Mouse (Mus musculus) layer of hippocampus, adult 9-10 months (tissue): ENCODE results near the gene Ttc39b.
"Not testable (repeated sequence)": the region's sequence is repeated elsewhere in the genome, so short reads cannot be mapped to it uniquely, and the experiment has no call there.

ENCODE experiments used
- DNase-seq: peaks from one replicate; pipeline ENCODE4 v3.0.0; 2022; ENCODE audit warnings: low spot score

Ttc39b gene

GRCm38 (mm10) chr4:83273616-83274050 is 50.4 kb downstream of the Ttc39b start:
- no peak for DNase-seq

DNA sequence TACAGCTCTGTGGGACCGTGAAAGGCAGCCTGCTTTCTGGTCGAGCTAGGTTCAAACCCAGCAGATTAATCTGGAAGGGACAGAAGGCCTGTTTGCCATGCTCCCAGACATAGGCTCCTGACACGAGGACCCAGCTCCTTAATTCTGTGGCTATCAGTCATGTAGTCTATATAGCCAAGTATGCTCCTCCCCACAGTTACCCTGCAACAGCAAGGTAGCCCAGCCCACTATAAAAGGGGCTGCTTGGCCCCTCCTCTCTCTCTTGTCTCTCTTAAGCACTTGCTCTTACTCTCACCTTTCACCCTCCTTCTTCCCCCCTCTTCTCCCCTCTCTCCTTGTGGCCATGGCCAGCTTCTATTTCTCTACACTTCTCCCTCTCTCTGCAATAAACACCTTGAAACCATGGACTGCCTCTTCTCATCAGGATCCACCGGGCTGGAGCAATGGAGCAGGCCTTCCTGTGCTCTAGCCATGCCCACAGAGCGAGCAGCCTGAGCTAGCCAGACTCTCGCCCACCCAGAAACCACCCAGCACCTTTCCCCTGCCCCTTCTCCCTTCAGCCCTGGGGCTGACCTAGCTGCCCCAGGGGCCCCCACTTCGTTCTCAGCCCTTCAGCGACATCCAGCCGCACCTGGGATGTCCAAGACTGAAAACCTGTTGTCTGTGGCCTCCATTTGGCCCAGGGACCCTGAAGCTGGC is 51.0 kb downstream of the Ttc39b start:
- DNase-seq, result no peak

GRCm38 (mm10) chr4:83270481-83270880 is 53.6 kb downstream of the Ttc39b start:
- no peak for DNase-seq

GRCm38 (mm10) chr4:83269614-83270013 is 54.4 kb downstream of the Ttc39b start:
- DNase-seq, result no peak

GRCm38 (mm10) chr4:83265926-83266692 is 57.9 kb downstream of the Ttc39b start:
- DNase-seq, result no peak

GRCm38 (mm10) chr4:83264832-83265231 is 59.2 kb downstream of the Ttc39b start:
- no peak for DNase-seq

GRCm38 (mm10) chr4:83261998-83262397 is 62.1 kb downstream of the Ttc39b start:
- no peak for DNase-seq

- no peak for DNase-seq
Measured at GRCm38 (mm10) chr4:83259690-83260089, 64.4 kb downstream of the Ttc39b start.

DNA sequence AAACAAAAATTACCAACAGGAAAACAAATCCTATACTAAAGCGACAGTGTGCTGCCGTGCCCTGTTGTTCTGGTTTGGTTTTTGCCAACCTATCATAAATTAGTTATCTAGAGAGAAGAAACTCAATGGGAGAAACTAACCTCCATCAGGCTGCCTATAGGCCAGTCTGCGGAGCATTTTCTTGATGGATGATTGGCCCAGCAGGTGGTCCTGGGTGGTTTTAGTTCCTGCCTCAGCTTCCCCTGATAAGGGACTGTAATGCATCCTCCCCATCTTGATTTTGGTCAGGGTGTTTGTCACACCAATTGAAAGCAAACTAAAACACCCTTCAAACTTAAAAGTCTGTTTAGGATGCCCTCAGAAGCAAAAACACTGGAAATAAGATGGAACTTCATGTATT is 65.8 kb downstream of the Ttc39b start:
- DNase-seq, result no peak

- no peak for DNase-seq
Measured at GRCm38 (mm10) chr4:83257279-83258260, 66.5 kb downstream of the Ttc39b start.

DNA sequence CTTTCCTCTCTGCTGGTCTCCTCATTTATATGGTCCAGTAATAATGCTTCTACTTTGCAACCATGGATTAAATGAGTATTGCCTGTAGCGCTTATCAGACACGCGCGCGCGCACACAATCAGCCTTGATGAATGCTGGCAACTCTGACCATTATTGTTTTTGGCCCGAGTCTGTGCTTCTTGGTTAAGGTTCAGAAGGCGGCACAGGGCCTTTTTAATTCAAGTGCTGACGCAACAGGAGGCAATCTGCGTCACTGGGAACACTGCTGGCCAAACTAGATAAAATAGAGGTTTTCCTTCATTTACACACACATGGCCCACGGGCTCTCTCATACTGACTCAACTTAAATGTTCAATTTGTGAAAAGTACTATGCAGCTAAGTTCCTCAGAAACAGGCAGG is 67.3 kb downstream of the Ttc39b start:
- no peak for DNase-seq

DNA sequence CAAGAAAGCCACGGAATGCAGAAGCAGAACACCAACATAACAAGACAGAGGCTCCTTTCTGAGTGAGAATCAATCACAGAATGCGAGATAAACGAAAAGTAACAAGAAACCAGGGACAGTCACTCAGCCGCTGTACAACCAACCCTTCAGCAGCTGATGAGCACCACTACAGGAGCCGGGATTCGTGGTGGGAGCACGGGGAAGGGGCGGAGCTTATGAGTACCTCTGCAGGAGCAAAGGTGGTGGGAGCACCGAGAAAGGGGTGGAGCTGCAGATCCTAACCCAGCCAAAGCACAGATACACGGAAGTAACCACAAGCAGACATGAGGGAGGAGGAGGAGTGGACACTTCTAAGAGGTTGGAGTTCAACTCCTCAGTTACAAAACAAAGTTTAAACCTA is 69.1 kb downstream of the Ttc39b start:
- DNase-seq, result no peak

- no peak for DNase-seq
Measured at GRCm38 (mm10) chr4:83253679-83254078, 70.4 kb downstream of the Ttc39b start.

- no peak for DNase-seq
Measured at GRCm38 (mm10) chr4:83243706-83244105, 80.3 kb downstream of the Ttc39b start.

- DNase-seq, result no peak
Measured at GRCm38 (mm10) chr4:83241630-83242029, 82.4 kb downstream of the Ttc39b start.

- DNase-seq, result no peak
Measured at GRCm38 (mm10) chr4:83237656-83238055, 86.4 kb downstream of the Ttc39b start.

- DNase-seq, result not testable (repeated sequence)
Measured at GRCm38 (mm10) chr4:83235304-83235703, 88.8 kb downstream of the Ttc39b start.

GRCm38 (mm10) chr4:83234739-83235138 is 89.3 kb downstream of the Ttc39b start:
- DNase-seq, result no peak

DNA sequence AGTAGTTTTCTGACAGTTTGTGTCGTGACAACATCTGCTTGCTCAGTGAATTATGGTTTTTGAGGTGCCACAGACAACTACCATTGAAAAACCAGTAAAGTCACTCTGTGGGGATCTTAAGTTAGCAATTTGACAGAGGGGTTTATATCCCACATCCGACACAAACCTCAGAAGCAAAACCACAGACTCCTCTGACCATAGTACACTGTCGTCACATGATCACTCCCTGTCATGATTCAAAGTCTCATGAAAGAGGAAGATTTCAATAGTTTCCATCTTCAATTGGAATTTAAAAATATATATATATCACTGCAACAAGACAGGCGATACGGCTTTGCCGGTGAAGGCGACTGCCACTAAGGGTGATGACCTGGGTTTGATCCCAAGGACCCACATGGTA is 89.9 kb downstream of the Ttc39b start:
- DNase-seq, result no peak

DNA sequence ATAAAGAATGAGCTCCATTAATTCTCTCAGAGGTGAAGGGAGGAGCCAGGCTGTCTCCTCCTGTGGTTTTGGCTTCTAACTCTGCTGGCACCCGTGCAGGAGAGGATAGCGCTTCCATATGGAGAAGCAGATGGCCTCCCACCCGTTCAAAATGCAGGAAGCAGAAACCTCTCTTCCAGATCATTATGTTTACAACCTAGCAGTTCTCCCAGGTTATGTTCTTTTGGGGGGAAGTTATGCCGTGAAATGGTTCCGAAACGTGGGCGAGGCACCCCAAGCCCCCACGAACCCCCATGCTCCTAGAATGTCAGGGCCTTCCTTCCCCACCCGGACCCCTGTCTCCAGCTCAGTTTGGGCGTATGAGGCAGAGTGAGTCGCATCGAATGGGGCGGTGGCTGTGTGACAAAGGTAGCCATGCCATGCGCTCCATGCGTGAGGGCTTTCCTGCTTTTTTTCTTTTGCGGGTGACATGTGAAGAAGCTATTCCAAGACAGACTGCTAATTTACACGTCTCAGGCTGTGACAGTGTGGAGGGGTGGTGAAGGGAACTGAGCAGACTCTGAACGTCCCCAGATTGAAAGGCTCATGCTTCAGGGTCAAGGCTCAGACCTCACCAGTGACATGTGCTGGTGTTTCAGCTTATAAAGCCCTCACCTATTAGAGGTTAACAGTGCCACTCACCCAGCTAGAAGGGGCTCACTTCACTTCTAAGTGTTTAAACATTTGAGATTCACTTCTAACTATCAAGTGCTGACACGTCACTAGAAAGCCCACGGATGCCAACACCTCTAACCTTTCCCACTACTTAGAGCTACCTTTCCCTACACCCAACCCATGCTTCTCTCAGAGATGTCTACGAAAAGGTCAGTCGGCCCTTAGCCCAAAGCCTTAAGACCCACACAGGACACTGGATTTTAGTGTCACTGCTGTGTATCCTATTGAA is 90.6 kb downstream of the Ttc39b start:
- peak; percentile 83 for DNase-seq

- DNase-seq, result no peak
Measured at GRCm38 (mm10) chr4:83232315-83232880, 91.7 kb downstream of the Ttc39b start.
